In genomic region chr15:59809361-59809760, GRCm38 (mm10) we compare ENCODE assay signal across 29 mouse cellular contexts.
DNase-seq lines count a peak whose midpoint lies in the region; ATAC-seq and TF ChIP-seq lines count a peak whose summit lies in the region.
"Had no signal": no experiment of that assay in that cellular context is flagged by ENCODE, and none has a peak within 500 bp of the region (broad histone marks: within the 10 kb centered on the region; RNA-seq: fewer than 3 reads in every experiment).

No protein-coding gene starts in this region.

- no peak for TF ChIP-seq EP300 in lung, postnatal 0 days (IDR thresholded peaks at IDR 0.05)

- 87% methylated on average over 6 of the region's 6 CpGs for WGBS in lung, postnatal 0 days
- WGBS in macrophage (ENCODE audit: missing documents): 31% methylated on average over 6 of the region's 6 CpGs
- 95% methylated on average over 6 of the region's 6 CpGs for WGBS in midbrain, embryonic 13.5 days

- H3K27me3 ChIP-seq in lung, postnatal 0 days (replicated peaks; ENCODE audit: insufficient read depth, low read length): no peaks in the 10 kb centered on the region
- H3K27me3 ChIP-seq in midbrain, embryonic 13.5 days: no peaks in the 10 kb centered on the region
- H3K27me3 ChIP-seq: embryonic facial prominence, embryonic 13.5 days; forebrain, embryonic 13.5 days; heart, embryonic 12.5 days; heart, embryonic 15.5 days had no signal

- H3K4me3 ChIP-seq in lung, postnatal 0 days (ENCODE audit: low read depth, low read length): no peak overlapping the region
- no peak overlapping the region for H3K4me3 ChIP-seq in macrophage (ENCODE audit: inconsistent target)
- no peak overlapping the region for H3K4me3 ChIP-seq in midbrain, embryonic 13.5 days (replicated peaks)
- H3K4me3 ChIP-seq: embryonic facial prominence, embryonic 10.5 days; embryonic facial prominence, embryonic 13.5 days; erythroblast, embryonic 14.5 days; forebrain, embryonic 10.5 days; forebrain, embryonic 13.5 days; heart, embryonic 12.5 days; heart, embryonic 15.5 days had no signal

- H3K9ac ChIP-seq in lung, postnatal 0 days (replicated peaks; ENCODE audit: low read depth): no peak overlapping the region
- H3K9ac ChIP-seq in midbrain, embryonic 13.5 days (replicated peaks): no peak overlapping the region
- H3K9ac ChIP-seq: embryonic facial prominence, embryonic 13.5 days; forebrain, embryonic 13.5 days; heart, embryonic 12.5 days; heart, embryonic 15.5 days; hindbrain, embryonic 14.5 days had no signal

- peak; percentile 25 for DNase-seq in lung, postnatal 0 days (ENCODE audit: low spot score)
- DNase-seq in lung, adult 18-20 months: no peak
- peak; percentile 29 to 33 for DNase-seq in monocyte, adult 2 months (ENCODE audit: low read depth in 1 of 2, low spot score in 2 of 2)
- DNase-seq: adrenal gland, adult 8-10 months; adrenal gland, postnatal 25 days; cerebellum, adult 18-20 months; cerebellum, adult 9-10 months; cerebellum, postnatal 14 days; embryo, embryonic 11 days; gastrocnemius, postnatal 10 days; gastrocnemius, postnatal 36 days; heart, adult 18-20 months; heart, postnatal 10 days; heart, postnatal 36 days had no signal

- no peaks in the 10 kb centered on the region for H3K79me2 ChIP-seq in macrophage (ENCODE audit: inconsistent target)

- ATAC-seq in lung, postnatal 0 days: no peak
- no peak for ATAC-seq in midbrain, embryonic 13.5 days
- ATAC-seq in erythroid progenitor cell, adult 5-6 weeks (replicated peaks; ENCODE audit: low FRiP score, poor library complexity, severe bottlenecking): no peak
- ATAC-seq: CD4-positive, CD25-positive, alpha-beta regulatory T cell, adult 4 months; forebrain, embryonic 13.5 days; forebrain, embryonic 16.5 days; hindbrain, postnatal 0 days; inflammation-experienced regulatory T-cells, adult 6 months had no signal

- H3K36me3 ChIP-seq in lung, postnatal 0 days (ENCODE audit: insufficient read depth, low read length): no peaks in the 10 kb centered on the region
- H3K36me3 ChIP-seq in macrophage (ENCODE audit: inconsistent target): no peaks in the 10 kb centered on the region
- H3K36me3 ChIP-seq in midbrain, embryonic 13.5 days: no peaks in the 10 kb centered on the region
- H3K36me3 ChIP-seq: embryonic facial prominence, embryonic 10.5 days; embryonic facial prominence, embryonic 13.5 days; forebrain, embryonic 10.5 days; heart, embryonic 12.5 days; heart, embryonic 15.5 days had no signal

- H3K4me1 ChIP-seq in lung, postnatal 0 days (ENCODE audit: insufficient read depth, low read depth, low read length): no peaks in the 10 kb centered on the region
- H3K4me1 ChIP-seq in midbrain, embryonic 13.5 days (replicated peaks): no peaks in the 10 kb centered on the region
- H3K4me1 ChIP-seq: embryonic facial prominence, embryonic 13.5 days; forebrain, embryonic 13.5 days had no signal

- no peak overlapping the region for H3K27ac ChIP-seq in lung, postnatal 0 days (ENCODE audit: low read length)
- H3K27ac ChIP-seq in macrophage: peak overlapping the region; percentile 31
- no peak overlapping the region for H3K27ac ChIP-seq in midbrain, embryonic 13.5 days
- H3K27ac ChIP-seq: embryonic facial prominence, embryonic 10.5 days; embryonic facial prominence, embryonic 13.5 days; forebrain, embryonic 10.5 days; forebrain, embryonic 13.5 days; heart, embryonic 15.5 days; hindbrain, embryonic 14.5 days; hindbrain, postnatal 0 days had no signal

- no peak overlapping the region for H3K4me2 ChIP-seq in lung, postnatal 0 days (replicated peaks; ENCODE audit: low read depth, low read length)
- no peak overlapping the region for H3K4me2 ChIP-seq in midbrain, embryonic 13.5 days (replicated peaks)
- H3K4me2 ChIP-seq: embryonic facial prominence, embryonic 13.5 days; forebrain, embryonic 13.5 days; heart, embryonic 12.5 days; heart, embryonic 15.5 days; hindbrain, embryonic 14.5 days had no signal

- H3K9me3 ChIP-seq in lung, postnatal 0 days (ENCODE audit: low read length): no peaks in the 10 kb centered on the region
- no peaks in the 10 kb centered on the region for H3K9me3 ChIP-seq in midbrain, embryonic 13.5 days
- H3K9me3 ChIP-seq: embryonic facial prominence, embryonic 10.5 days; embryonic facial prominence, embryonic 13.5 days; forebrain, embryonic 10.5 days; forebrain, embryonic 13.5 days; heart, embryonic 15.5 days had no signal

- no peak for TF ChIP-seq CTCF in lung, postnatal 0 days (IDR thresholded peaks at IDR 0.05)

Comparison
In these comparisons a context has a peak if more than half of its experiments do, and no peak if none do; other contexts are left out.
1. DNase-seq: peak in lung, postnatal 0 days (single experiment) and monocyte, adult 2 months (2 of 2); none in lung, adult 18-20 months (0 of 2).